Mouse (Mus musculus): Measurements from ENCODE around the gene Rex1bd.
A peak's percentile ranks its signal among the peaks of the same experiment; 100 is the strongest.

The Rex1bd gene

DNA sequence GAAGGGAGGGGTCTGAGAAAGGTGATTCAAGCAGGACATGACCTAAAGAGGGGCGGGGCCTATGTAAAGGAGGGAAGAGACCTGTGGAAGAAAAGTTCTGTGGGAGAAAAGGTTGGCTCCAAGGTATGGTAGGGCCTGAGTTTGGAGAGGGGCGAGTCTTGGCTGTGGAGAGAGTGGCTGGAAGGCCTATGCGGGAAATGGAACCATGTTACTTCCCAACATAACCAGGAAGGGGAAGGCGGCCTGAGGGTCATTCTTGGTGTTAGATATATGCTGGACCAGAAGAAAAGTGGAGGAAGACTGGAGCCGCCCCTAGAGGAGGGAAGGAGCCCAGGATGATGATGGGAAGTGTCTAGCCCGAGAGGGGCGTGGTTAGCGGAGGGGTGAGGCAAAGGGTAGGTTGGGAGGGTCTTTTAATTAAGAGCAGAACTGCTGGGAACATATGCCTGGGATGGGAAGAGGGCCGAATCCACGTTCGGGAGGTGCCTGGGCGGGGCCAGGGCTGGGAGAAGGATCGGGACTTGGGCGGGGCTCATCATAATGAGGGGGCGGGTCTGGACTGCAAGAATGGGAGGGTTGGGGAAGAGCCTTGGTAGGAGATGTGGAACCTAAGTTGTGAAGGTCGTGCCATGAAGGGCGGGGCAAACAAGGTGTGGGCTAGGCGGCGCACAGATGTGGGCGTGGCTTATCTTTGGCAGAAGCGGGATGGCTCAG is 29.1 kb downstream of the Rex1bd start:
- no peak for DNase-seq (ENCODE audit: low read depth)

GRCm38 (mm10) chr8:70476333-70477268 is 30.0 kb downstream of the Rex1bd start, which contains the start of gene Klhl26:
TSS of gene Klhl26 (minus strand) at chr8:70476968.
- peak; percentile 85 for DNase-seq (ENCODE audit: low read depth)

DNA sequence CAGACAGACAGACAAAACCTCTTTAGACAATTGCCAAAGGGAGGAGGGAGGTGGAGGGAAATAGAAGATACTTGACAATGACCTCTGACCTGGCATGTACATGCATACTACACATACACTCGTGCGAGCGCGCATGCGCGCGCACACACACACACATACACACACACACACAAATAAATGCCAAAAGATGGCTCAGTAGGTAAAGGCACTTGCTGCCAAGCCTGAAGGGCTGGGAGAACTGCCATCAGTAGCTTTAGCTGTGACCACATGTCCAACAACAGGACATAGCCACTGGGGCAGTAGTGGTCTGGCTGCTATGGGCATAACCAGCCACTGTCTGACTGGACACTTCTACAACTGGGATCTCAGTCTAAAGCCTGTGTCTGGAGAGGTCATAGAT is 34.7 kb downstream of the Rex1bd start:
- no peak for DNase-seq (ENCODE audit: low read depth)

DNA sequence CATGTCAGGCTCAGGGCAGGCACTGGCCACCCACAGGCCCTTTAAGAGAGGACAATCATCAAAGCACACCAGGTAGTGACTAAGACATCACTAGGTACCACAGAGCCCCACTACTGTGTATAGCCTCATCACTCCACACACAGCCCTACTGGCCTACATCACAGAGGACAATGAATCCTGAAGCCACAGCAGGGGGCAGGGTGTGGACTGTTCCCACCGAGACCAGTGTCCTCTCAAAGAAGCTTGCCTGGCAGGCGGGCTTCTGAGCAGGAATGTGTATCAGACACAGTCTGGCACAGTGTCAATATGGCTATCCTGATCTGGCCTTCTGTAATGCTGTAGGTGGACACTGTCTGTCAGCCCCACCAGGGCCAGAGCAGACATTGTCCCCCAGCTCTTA is 36.6 kb downstream of the Rex1bd start:
- no peak for DNase-seq (ENCODE audit: low read depth)

DNA sequence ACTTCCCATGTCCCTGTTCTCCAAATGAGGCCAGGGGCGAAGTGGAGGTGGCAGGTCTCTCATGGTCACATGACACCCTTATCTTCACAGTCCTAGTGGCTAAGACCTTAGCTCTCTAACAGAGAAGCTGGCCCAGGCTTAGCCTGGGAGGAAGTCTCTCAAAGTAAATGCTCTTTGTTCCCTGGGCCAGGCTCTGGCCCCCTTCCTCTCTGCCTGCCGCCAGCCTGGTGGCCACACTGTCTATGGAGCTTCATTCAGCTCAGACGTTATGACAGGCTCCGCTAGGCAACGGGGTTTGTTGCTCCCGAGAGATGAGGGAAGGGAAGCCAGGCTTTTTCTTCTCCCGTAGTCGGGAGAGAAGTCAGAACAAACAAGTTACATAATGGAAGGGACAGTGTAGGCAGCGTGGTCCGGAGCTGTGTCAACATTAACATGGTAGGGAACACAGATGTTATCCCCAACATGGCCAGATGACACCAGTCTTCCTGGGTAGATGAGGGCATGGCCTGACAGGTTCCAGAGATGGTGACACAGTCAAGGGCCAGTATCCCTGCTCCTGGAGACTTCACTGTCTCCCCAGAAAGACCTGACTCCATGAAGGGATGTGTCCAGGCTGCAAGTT is 37.1 kb downstream of the Rex1bd start:
- no peak for DNase-seq (ENCODE audit: low read depth)

- DNase-seq (ENCODE audit: low read depth) = no peak
These were observed 37.8 kb downstream of the Rex1bd start for GRCm38 (mm10) chr8:70468733-70469132.

- no peak for DNase-seq (ENCODE audit: low read depth)
These were observed 38.6 kb downstream of the Rex1bd start for GRCm38 (mm10) chr8:70467907-70468306.

- no peak for DNase-seq (ENCODE audit: low read depth)
These were observed 39.3 kb downstream of the Rex1bd start for GRCm38 (mm10) chr8:70467229-70467725.

DNA sequence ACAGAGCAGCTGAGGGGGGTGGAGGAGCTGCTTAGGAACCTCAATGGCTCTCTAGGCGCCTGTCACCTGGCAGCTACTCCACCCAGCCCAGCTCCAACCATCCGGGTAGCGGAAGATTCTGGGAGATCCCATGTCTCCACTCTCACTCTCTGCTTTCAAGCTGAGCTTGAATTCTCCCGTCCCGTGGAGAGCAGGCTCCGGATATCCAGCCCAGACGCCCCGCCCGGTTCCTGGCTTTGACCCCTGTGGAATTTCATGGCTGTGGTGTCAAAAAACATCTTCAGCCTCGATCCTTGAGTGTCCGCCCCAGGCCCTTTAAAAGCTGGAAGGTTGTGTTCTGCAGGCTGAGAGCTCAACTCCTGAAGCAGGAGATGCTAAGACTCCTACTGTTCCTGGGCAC is 39.8 kb downstream of the Rex1bd start:
- DNase-seq (ENCODE audit: low read depth) = no peak

- DNase-seq (ENCODE audit: low read depth) = no peak
These were observed 40.2 kb downstream of the Rex1bd start for GRCm38 (mm10) chr8:70466305-70466704.

GRCm38 (mm10) chr8:70465701-70466100 is 40.9 kb downstream of the Rex1bd start:
- no peak for DNase-seq (ENCODE audit: low read depth)

- DNase-seq (ENCODE audit: low read depth) = no peak
These were observed 42.4 kb downstream of the Rex1bd start for GRCm38 (mm10) chr8:70464162-70464561.

DNA sequence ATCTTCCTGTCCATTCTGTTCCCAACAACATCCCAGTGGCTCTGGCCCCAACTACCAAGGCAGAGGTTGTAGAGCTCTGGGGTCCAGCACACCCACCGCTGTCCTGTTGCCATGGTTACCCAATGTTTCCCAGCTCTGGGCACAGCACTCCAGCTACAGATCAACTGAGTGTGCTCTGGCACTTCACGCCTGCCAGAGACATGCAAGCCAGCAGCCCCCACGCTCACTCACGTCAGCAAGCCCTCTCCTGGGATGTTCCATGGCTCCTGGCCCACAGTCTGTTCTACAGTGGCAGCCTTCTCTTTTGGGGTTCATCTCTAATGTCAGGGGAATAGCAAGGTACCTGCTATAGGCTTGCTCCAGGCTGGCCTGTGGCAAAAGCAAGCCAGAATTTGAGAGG is 43.2 kb downstream of the Rex1bd start:
- DNase-seq (ENCODE audit: low read depth) = no peak

DNA sequence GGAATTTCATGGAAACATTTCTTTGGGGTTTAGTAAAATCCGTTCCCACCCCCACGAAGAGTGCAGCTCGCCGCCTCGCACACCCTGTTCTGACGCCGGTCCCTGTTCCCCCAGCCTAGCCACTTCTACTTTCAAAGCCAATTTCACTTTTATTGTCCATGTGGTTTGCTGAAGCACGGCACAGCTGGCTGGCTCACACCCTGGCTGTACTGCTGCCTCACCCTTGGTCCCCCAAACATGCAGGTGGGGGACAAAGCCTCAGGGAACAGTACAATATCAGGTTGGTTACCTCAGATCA is 44.1 kb downstream of the Rex1bd start:
- DNase-seq (ENCODE audit: low read depth) = no peak

GRCm38 (mm10) chr8:70461765-70462515 is 44.6 kb downstream of the Rex1bd start:
- no peak for DNase-seq (ENCODE audit: low read depth)

DNA sequence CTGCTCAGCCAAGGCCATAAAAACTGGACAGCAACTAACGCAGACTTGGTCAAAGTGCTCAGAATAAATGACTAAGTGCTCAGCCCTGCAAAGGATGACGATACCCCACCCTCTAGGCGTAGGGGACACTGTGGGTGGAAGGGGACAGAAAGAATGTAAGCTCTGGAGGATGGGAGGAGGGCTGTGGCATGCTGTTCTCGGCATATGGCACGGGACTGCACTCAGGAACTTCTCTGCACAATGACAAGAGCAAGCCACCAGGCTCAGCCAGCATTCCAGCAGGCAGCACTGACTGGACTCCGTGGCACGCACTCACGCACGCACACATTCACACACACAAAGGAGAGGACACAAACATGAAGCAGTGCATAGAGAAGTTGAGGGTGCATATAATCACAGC is 45.9 kb downstream of the Rex1bd start:
- DNase-seq (ENCODE audit: low read depth) = no peak

GRCm38 (mm10) chr8:70460199-70460598 is 46.4 kb downstream of the Rex1bd start:
- DNase-seq (ENCODE audit: low read depth) = no peak

- no peak for DNase-seq (ENCODE audit: low read depth)
These were observed 46.9 kb downstream of the Rex1bd start for GRCm38 (mm10) chr8:70459636-70460035.

GRCm38 (mm10) chr8:70458462-70458861 is 48.1 kb downstream of the Rex1bd start:
- DNase-seq (ENCODE audit: low read depth) = no peak

DNA sequence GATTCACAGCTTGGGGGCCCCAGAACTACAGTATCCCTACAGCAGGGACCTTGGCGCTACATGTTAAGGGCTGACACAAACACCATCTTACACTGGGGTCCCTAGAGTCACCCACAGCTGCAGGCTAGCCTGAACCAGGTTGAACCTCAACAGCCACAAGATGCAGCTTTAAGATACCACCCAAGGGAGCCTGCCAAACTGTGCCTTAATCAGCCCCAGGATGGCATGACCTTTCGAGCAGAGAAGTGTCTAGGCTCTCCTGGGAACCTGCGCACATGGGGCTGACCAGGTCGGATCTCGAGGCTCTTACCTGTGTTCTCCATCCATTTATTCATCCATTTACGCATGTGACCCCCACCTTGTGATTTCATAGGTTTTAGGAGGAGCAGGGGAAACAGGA is 48.7 kb downstream of the Rex1bd start:
- no peak for DNase-seq (ENCODE audit: low read depth)

DNA sequence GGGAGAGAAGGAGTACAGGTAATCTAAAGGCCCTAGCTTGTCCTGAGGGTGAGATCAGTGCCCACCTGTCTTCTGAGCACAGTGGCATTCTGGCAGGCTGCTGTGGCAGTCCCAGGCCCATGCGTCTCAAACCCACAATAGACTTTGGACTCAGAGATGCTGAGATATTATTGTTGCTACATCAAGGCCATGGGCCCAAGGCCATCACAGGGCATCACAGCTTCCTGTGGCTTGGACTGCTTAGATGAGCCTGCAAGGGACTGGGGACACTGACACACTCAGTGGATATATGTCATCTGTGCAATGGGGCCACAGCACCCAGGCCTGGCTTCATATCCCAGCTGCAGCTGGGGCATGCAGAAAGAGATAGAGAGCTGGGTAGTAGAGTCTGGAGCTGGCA is 49.6 kb downstream of the Rex1bd start:
- DNase-seq (ENCODE audit: low read depth) = no peak
